Mouse (Mus musculus): ENCODE data around the gene Mif4gd.

DNA sequence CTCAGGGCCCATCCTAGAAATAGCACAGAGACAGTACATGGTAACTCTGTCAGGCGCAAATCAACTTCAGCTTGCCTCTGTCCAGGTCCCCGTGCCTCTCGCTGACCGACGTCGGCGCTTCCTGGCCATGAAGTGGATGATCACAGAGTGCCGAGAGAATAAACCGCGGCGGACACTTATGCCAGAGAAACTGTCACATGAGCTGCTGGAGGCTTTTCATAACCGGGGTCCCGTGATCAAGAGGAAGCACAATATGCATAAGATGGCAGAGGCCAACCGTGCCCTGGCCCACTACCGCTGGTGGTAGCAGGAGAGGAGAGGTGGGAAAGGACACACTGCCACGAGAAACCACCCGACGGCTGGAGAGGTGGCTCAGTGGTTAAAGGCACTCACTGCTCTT lies 6.0 kb downstream of the Mif4gd start:
- TF ChIP-seq CTCF (conservative IDR thresholded peaks at IDR 0.05; ENCODE audit: low read length) (no peak), POU5F1 (IDR thresholded peaks at IDR 0.05; ENCODE audit: borderline replicate concordance, low read length) (no peak)
